Comparison of ENCODE assay signal across 9 mouse cellular contexts in the genomic region with DNA sequence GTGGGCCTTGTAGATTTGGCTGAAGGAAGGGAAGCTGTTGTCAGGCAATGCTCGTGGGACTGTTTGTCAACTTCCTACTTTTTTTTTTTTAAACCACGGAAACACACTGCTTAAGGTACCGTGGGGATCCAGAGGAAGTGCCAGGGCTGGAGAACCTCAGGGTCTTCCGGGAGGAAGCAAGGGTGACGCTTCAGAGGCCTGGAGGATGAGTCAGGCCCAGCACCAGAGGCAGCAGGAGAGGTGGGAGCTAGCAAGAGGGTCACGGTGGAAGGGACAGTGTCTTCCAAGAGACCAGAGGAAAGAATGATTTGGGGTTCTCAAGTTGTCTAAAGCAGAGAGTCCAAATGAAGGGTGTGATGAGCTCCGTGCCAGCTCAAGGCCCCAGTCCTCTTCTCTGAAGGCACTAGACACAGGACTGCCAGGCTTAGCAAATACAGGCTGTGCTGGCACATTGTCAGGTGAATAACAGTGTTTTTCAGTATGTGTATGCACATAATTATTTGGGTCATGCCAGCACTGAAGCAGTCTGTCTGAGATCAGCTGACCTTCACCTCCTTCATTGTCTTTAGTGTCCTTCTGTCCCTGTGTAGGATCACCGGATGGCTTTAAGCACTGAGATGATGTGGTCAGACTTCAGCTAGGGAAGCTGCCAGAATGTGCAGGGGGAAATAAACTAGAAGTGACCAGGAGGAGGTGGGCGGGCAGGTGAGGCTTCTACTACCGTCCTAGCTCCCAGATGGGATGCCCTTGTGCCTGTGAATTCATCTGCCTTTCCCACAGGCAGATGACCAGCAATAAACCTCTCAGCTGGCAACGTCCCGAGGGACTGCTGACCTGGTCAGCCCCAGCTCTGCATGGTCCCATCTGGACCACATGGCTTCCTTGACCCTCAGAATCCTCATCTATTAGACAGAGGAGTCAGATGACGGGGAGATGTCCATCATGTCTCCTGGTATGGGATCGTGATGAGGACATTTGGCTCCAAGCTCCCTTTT. TPM values are rescaled to one million over a fixed set of nuclear protein-coding genes. Genes with fewer than 3 reads are reported as not detected.
DNase-seq lines count a peak whose midpoint lies in the region; ATAC-seq lines count a peak whose summit lies in the region.
"Had no signal": no experiment of that assay in that cellular context is flagged by ENCODE, and none has a peak within 500 bp of the region (broad histone marks: within the 10 kb centered on the region; RNA-seq: fewer than 3 reads in every experiment).

No protein-coding gene starts in this region.

- no peak for ATAC-seq in neural tube, embryonic 12.5 days (ENCODE audit: low FRiP score, low read depth)
- ATAC-seq in neutrophil, adult 5-6 weeks (ENCODE audit: extremely low read depth, insufficient number of reproducible peaks, low FRiP score, poor library complexity, severe bottlenecking), result peak; percentile 55; the same call in 1 of the 2 replicates

- no peaks in the 10 kb centered on the region for H3K9me3 ChIP-seq in neural tube, embryonic 12.5 days
- H3K9me3 ChIP-seq: lung, embryonic 15.5 days had no signal

- no peaks in the 10 kb centered on the region for H3K27me3 ChIP-seq in neural tube, embryonic 12.5 days (replicated peaks)
- H3K27me3 ChIP-seq: lung, embryonic 15.5 days had no signal

- peak overlapping the region; percentile 33; the same call in 1 of the 2 replicates for H3K4me2 ChIP-seq in neural tube, embryonic 12.5 days (replicated peaks)
- H3K4me2 ChIP-seq: lung, embryonic 15.5 days had no signal

- H3K4me3 ChIP-seq in neural tube, embryonic 12.5 days, result no peak overlapping the region
- H3K4me3 ChIP-seq: lung, embryonic 15.5 days had no signal

- DNase-seq in cerebellum, adult 11-12 months, result peak; percentile 55
- no peak for DNase-seq in cerebellum, adult 11 months
- no peak for DNase-seq in neural tube, embryonic 10.5 days (ENCODE audit: extremely low spot score, low spot score)
- DNase-seq in kidney, postnatal 36 days, result peak; percentile 33 to 50
- DNase-seq in spleen, postnatal 10 days (ENCODE audit: low spot score in 2 of 2), result no peak
- no peak for DNase-seq in right cerebral cortex, postnatal 36 days (ENCODE audit: low spot score in 2 of 2)

- 76% methylated on average over 14 of the region's 14 CpGs for WGBS in neural tube, embryonic 12.5 days

- peaks cover 28% of the 10 kb centered on the region for H3K4me1 ChIP-seq in neural tube, embryonic 12.5 days
- H3K4me1 ChIP-seq: lung, embryonic 15.5 days had no signal

- H3K9ac ChIP-seq in neural tube, embryonic 12.5 days, result no peak overlapping the region
- H3K9ac ChIP-seq: lung, embryonic 15.5 days had no signal

- H3K36me3 ChIP-seq in neural tube, embryonic 12.5 days, result no peaks in the 10 kb centered on the region
- H3K36me3 ChIP-seq: lung, embryonic 15.5 days had no signal

- H3K27ac ChIP-seq in neural tube, embryonic 12.5 days, result peak overlapping the region; percentile 43
- H3K27ac ChIP-seq: lung, embryonic 15.5 days had no signal

RNA-seq across cellular contexts. Expression of a gene that starts 8.5 kb away (rescaled TPM):
- 507 and 538 TPM in 2 replicates for polyA plus RNA-seq in neural tube, embryonic 12.5 days (2016; fragmentation: Nextera tagmentation; extraction: Ambion mirVana)
- total RNA-seq in neutrophil, adult 5-6 weeks (2017), result 130 and 149 TPM in 2 replicates

Comparison
In these comparisons a context has a peak if more than half of its experiments do, and no peak if none do; other contexts are left out.
1. DNase-seq: peak in cerebellum, adult 11-12 months (single experiment) and kidney, postnatal 36 days (2 of 2); none in cerebellum, adult 11 months (single experiment), neural tube, embryonic 10.5 days (single experiment), spleen, postnatal 10 days (0 of 2) and right cerebral cortex, postnatal 36 days (0 of 2).